In genomic region chr1:185065056-185065455, GRCm38 (mm10) we compare ENCODE assay signal across 23 mouse cellular contexts.
DNase-seq lines count a peak whose midpoint lies in the region; ATAC-seq and TF ChIP-seq lines count a peak whose summit lies in the region.
"Had no signal": no experiment of that assay in that cellular context is flagged by ENCODE, and none has a peak within 500 bp of the region (broad histone marks: within the 10 kb centered on the region; RNA-seq: fewer than 3 reads in every experiment).

No protein-coding gene starts in this region.

- no peaks in the 10 kb centered on the region for H3K36me3 ChIP-seq in lung, embryonic 14.5 days (ENCODE audit: insufficient read depth)
- H3K36me3 ChIP-seq: embryonic facial prominence, embryonic 10.5 days; G1E; heart, embryonic 15.5 days; hindbrain, embryonic 13.5 days had no signal

- no peaks in the 10 kb centered on the region for H3K9me3 ChIP-seq in lung, embryonic 14.5 days (ENCODE audit: low read depth, low read length)
- H3K9me3 ChIP-seq: embryonic facial prominence, embryonic 10.5 days; forebrain, embryonic 13.5 days; G1E; heart, embryonic 15.5 days; hindbrain, embryonic 13.5 days had no signal

- H3K27me3 ChIP-seq in lung, embryonic 14.5 days (ENCODE audit: insufficient read depth, low read length) = no peaks in the 10 kb centered on the region
- H3K27me3 ChIP-seq: forebrain, embryonic 13.5 days; heart, embryonic 15.5 days; hindbrain, embryonic 13.5 days; Patski had no signal

- H3K4me3 ChIP-seq in lung, embryonic 14.5 days (ENCODE audit: low read depth, low read length) = no peak overlapping the region
- H3K4me3 ChIP-seq: embryonic facial prominence, embryonic 10.5 days; forebrain, embryonic 13.5 days; heart, embryonic 15.5 days; hindbrain, embryonic 13.5 days had no signal

- H3K4me1 ChIP-seq in lung, embryonic 14.5 days (ENCODE audit: insufficient read depth) = peaks cover 3% of the 10 kb centered on the region; the same call in 1 of the 2 replicates
- H3K4me1 ChIP-seq: embryonic facial prominence, embryonic 10.5 days; forebrain, embryonic 13.5 days; heart, embryonic 15.5 days; hindbrain, embryonic 13.5 days had no signal

- WGBS in lung, embryonic 14.5 days = 18% methylated on average over 3 of the region's 3 CpGs

- no peak for TF ChIP-seq CTCF in lung, embryonic 14.5 days (IDR thresholded peaks at IDR 0.05; ENCODE audit: low read depth)

- no peak for ATAC-seq in lung, embryonic 14.5 days (ENCODE audit: insufficient read depth)
- ATAC-seq: activated CD4-positive, CD25-positive, alpha-beta regulatory T cell, adult 4 months; CD4-positive, CD25-positive, alpha-beta regulatory T cell, adult 4 months; forebrain, embryonic 13.5 days; forebrain, postnatal 0 days; hindbrain, postnatal 0 days; Patski had no signal

- no peak overlapping the region for H3K9ac ChIP-seq in lung, embryonic 14.5 days
- H3K9ac ChIP-seq: forebrain, embryonic 13.5 days; forebrain, postnatal 0 days; heart, embryonic 15.5 days; hindbrain, embryonic 13.5 days had no signal

- H3K4me2 ChIP-seq in lung, embryonic 14.5 days = no peak overlapping the region
- H3K4me2 ChIP-seq: forebrain, embryonic 13.5 days; heart, embryonic 11.5 days; heart, embryonic 15.5 days; hindbrain, embryonic 13.5 days had no signal

- DNase-seq in heart, adult 11 months = peak; percentile 46
- no peak for DNase-seq in heart, adult 8-10 months (ENCODE audit: low spot score)
- DNase-seq in lung, embryonic 14.5 days = peak; percentile 44
- DNase-seq in lung, postnatal 14 days = no peak
- DNase-seq in Muller cell, postnatal 12 days (ENCODE audit: inconsistent ontology term) = peak; percentile 82
- no peak for DNase-seq in kidney, postnatal 10 days
- DNase-seq: B cell, adult 2 months; cerebellum, adult 11-12 months; cerebellum, adult 9-10 months; cerebellum, postnatal 25 days; forebrain, postnatal 0 days; gastrocnemius, postnatal 14 days; heart, postnatal 14 days had no signal

- H3K27ac ChIP-seq in lung, embryonic 14.5 days (ENCODE audit: low read depth) = no peak overlapping the region
- H3K27ac ChIP-seq: embryonic facial prominence, embryonic 10.5 days; forebrain, embryonic 13.5 days; heart, embryonic 15.5 days; hindbrain, embryonic 13.5 days; hindbrain, postnatal 0 days had no signal

Comparison
In these comparisons a context has a peak if more than half of its experiments do, and no peak if none do; other contexts are left out.
1. DNase-seq: peak in heart, adult 11 months (single experiment), lung, embryonic 14.5 days (single experiment) and Muller cell, postnatal 12 days (single experiment); none in heart, adult 8-10 months (single experiment), lung, postnatal 14 days (single experiment) and kidney, postnatal 10 days (single experiment).